Mouse (Mus musculus) forebrain, embryonic 14.5 days (tissue): ENCODE measurements around the gene Bcas1. TPM values are rescaled to one million over a fixed set of nuclear protein-coding genes. Genes with fewer than 3 reads are reported as not detected.

Experiments
- ATAC-seq: fragments of 200-750 bp; cut with Nextera tagmentation; 2 replicates; pipeline ENCODE4 v1.8.0; 2017; ENCODE audit warnings: mild to moderate bottlenecking, moderate library complexity
- DNase-seq: peaks from one replicate; pipeline ENCODE4 v3.0.0-alpha.2; 2015; ENCODE audit warnings: low spot score
- H3K27ac ChIP-seq: fragments of 300-500 bp; sonication (generic); 2 replicates; pipeline ENCODE4 v1.5.1; 2014; ENCODE audit warnings: low read depth, mild to moderate bottlenecking, control low read depth, low read length, moderate library complexity
- H3K27me3 ChIP-seq: fragments of 300-500 bp; sonication (generic); replicated peaks from 2 replicates; pipeline ENCODE4 v1.6.1; 2014; ENCODE audit warnings: low read length, control low read depth, mixed read lengths; ENCODE audit not compliant: control insufficient read depth, insufficient read depth
- H3K36me3 ChIP-seq: fragments of 300-500 bp; sonication (generic); 2 replicates; pipeline ENCODE4 v1.6.1; 2014; ENCODE audit warnings: low read length, control low read depth; ENCODE audit not compliant: control insufficient read depth, insufficient read depth
- H3K4me1 ChIP-seq: fragments of 300-500 bp; sonication (generic); 2 replicates; pipeline ENCODE4 v1.6.1; 2014; ENCODE audit warnings: antibody characterized with exemption, low read length, control low read depth; ENCODE audit not compliant: control insufficient read depth, insufficient read depth
- H3K4me2 ChIP-seq: fragments of 300-500 bp; sonication (generic); 2 replicates; pipeline ENCODE4 v1.6.1; 2014; ENCODE audit warnings: mild to moderate bottlenecking, control low read depth, low read length
- H3K4me3 ChIP-seq: fragments of 300-500 bp; sonication (generic); 2 replicates; pipeline ENCODE4 v1.5.1; 2014; ENCODE audit warnings: low read depth, low read length, control low read depth
- H3K9ac ChIP-seq: fragments of 300-500 bp; sonication (generic); 2 replicates; pipeline ENCODE4 v1.6.1; 2014; ENCODE audit warnings: mild to moderate bottlenecking, low read length, control low read depth, moderate library complexity
- H3K9me3 ChIP-seq: fragments of 300-500 bp; sonication (generic); replicated peaks from 2 replicates; pipeline ENCODE4 v1.6.1; 2016; ENCODE audit warnings: low read length, control low read depth, mixed read lengths; ENCODE audit not compliant: control insufficient read depth
- WGBS: fragments of 180-500 bp; shearing (Covaris S2); extraction: QIAGEN DNeasy Blood & Tissue Kit; methylation state at CpG from one replicate; pipeline ENCODE4 v1.1.7; 2014; 5-methylcytosine and 5-hydroxymethylcytosine counted together
- polyA plus RNA-seq: library from polyadenylated mRNA; unstranded; fragments of >200 nt; fragmentation: Nextera tagmentation; extraction: Ambion mirVana; gene quantifications from 2 replicates; pipeline ENCODE4 v1.2.1, GENCODE M21; 2014

Bcas1 gene
- polyA plus RNA-seq, 1 experiment from 2014 or later = 1.4 TPM

DNA sequence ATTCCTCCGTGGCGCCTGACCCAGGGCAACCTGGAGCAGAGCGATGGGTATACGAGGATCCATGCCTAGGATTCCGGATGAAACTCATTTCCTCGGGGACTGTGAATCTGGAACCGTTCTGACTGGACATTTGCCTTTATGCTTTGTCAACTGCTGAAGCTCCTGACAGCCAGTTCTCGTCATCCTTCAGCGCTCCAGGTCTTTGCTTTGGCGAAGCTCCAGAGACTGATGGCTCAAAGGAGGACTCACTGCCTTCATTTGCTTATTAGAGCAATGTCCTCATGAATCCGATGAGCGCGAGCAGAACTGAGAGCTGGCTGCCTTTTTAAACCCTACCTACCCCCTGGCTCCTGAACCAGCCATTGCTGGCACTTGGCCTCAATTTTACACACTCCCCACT is 11.1 kb upstream of the Bcas1 start:
- H3K4me3 ChIP-seq = no peak overlapping the region
- H3K27me3 ChIP-seq = no peaks in the 10 kb centered on the region
- no peak overlapping the region for H3K9ac ChIP-seq
- 46% methylated on average over 13 of the region's 13 CpGs for WGBS
- no peaks in the 10 kb centered on the region for H3K9me3 ChIP-seq
- no peaks in the 10 kb centered on the region for H3K36me3 ChIP-seq
- H3K4me2 ChIP-seq = no peak overlapping the region
- H3K4me1 ChIP-seq = no peaks in the 10 kb centered on the region
- ATAC-seq (no peak), DNase-seq (no peak)
- H3K27ac ChIP-seq = no peak overlapping the region

DNA sequence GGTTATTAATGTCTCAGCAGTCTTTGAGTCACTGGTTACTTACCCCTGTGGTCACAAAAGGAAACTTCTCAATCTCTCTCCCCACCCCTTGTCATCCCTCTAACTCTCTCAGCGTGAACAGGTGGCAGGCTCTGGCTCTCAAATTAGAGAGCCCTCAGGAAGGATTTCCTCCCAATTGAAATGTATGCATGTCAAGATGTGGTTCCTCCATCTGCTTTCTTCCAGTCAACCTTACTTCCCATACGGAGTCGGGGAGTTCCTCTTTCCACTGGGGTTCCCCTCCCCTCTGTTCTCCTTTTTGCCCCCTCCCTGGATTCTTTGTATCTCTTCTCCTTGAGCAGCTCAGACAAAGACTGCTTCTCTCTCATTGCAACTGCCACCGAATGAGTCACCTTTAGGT is 8.6 kb upstream of the Bcas1 start:
- H3K4me3 ChIP-seq = no peak overlapping the region
- WGBS = 65% methylated on average over 4 of the region's 4 CpGs
- H3K27ac ChIP-seq = no peak overlapping the region
- no peaks in the 10 kb centered on the region for H3K27me3 ChIP-seq
- H3K4me2 ChIP-seq = no peak overlapping the region
- ATAC-seq = no peak
- H3K9ac ChIP-seq = no peak overlapping the region
- H3K9me3 ChIP-seq = no peaks in the 10 kb centered on the region
- no peaks in the 10 kb centered on the region for H3K4me1 ChIP-seq
- no peak for DNase-seq
- H3K36me3 ChIP-seq = no peaks in the 10 kb centered on the region

DNA sequence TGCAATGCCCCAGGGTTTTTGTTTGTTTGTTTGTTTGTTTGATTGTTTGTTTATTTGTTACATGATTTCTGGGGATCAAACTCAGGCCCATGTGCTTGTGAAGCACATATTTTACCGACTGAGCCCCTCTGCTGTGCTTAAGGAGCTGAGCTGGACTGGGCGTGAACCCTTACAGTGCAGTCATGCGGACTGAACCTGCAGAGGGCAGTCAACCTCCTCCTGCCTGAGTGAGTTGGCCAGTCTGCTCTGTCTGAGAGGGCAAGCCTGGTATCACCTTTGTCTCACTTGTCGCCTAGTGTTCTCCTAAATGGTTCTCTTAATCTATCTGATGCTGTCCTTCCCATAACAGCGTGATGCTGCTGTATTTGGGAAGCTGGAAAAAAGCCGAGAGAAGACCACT is 4.5 kb upstream of the Bcas1 start:
- WGBS = 46% methylated on average over 6 of the region's 6 CpGs
- Histone ChIP-seq H3K4me3 (no peak overlapping the region), H3K27me3 (no peaks in the 10 kb centered on the region), H3K36me3 (no peaks in the 10 kb centered on the region), H3K9me3 (no peaks in the 10 kb centered on the region), H3K9ac (no peak overlapping the region), H3K4me2 (no peak overlapping the region), H3K4me1 (no peaks in the 10 kb centered on the region), H3K27ac (no peak overlapping the region)
- DNase-seq (no peak), ATAC-seq (no peak)

DNA sequence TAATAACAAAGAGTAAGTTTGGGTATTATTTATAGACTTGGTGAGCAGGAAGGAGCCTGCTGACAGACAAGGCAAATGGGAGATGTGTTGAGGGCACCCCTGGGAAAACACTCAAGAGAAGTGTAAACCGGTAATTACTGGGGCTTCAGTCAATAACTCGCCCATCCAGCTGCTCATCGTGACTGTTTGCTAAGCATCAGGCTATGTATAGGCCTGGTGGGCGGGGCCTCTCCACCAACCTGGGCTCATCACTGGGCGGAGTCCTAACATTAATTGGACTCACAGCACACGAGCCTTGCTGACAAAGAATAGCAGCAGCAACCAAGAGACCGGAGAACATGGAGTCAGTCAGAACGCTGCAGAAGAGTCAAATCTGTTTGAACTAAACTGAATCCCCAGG is 1.3 kb upstream of the Bcas1 start:
- Histone ChIP-seq H3K9me3 (no peaks in the 10 kb centered on the region), H3K4me2 (no peak overlapping the region), H3K9ac (no peak overlapping the region), H3K27me3 (no peaks in the 10 kb centered on the region), H3K27ac (no peak overlapping the region), H3K4me1 (no peaks in the 10 kb centered on the region), H3K36me3 (no peaks in the 10 kb centered on the region), H3K4me3 (no peak overlapping the region)
- ATAC-seq = no peak
- DNase-seq = no peak
- 52% methylated on average over 8 of the region's 8 CpGs for WGBS

DNA sequence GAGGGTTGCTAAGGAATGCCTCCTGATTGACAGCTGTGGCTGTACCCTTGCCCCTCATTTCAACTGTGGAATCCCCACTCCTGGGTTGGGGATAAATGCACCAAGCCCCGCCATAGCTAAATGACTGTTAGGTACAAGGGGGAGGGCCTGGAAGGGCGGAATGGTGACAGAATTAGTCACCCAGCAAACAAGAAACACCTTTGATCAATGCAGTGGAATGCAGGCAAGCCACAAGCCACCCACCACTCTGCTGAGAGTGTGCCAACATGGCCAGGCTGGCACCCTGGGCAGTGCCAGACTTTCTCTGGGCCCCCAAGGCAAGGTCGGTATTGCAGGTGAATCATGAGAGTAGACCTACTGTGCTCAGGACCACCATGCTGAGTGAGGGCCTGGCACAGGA is 3.5 kb downstream of the Bcas1 start:
- H3K27ac ChIP-seq = no peak overlapping the region
- no peak for ATAC-seq
- no peaks in the 10 kb centered on the region for H3K9me3 ChIP-seq
- H3K4me2 ChIP-seq = no peak overlapping the region
- no peak overlapping the region for H3K9ac ChIP-seq
- H3K4me3 ChIP-seq = no peak overlapping the region
- no peaks in the 10 kb centered on the region for H3K36me3 ChIP-seq
- no peaks in the 10 kb centered on the region for H3K27me3 ChIP-seq
- WGBS = 50% methylated on average over 3 of the region's 3 CpGs
- DNase-seq = no peak
- H3K4me1 ChIP-seq = no peaks in the 10 kb centered on the region

DNA sequence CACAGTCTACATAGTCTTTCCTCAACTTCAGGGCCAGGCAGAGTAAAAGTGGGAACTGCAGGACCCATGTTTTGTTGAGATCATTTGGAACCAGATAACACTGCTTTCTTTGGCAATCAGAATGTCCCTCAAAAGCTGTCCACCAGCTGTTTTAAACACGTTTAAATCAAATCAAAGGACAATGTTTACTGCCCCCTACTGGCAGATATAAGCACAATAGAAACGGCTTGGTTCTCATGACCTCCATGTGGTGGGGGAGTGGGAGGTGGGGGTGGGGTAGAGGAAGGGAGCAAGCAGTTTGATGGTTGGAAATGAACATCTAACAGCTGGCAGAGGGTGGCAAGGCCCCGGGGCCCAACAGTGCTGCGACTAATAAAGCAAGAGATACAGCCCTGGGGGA is 5.7 kb downstream of the Bcas1 start:
- WGBS = 51% methylated on average over 4 of the region's 4 CpGs
- Histone ChIP-seq H3K9me3 (no peaks in the 10 kb centered on the region), H3K27me3 (no peaks in the 10 kb centered on the region), H3K27ac (no peak overlapping the region), H3K9ac (no peak overlapping the region), H3K4me1 (no peaks in the 10 kb centered on the region), H3K4me3 (no peak overlapping the region), H3K36me3 (no peaks in the 10 kb centered on the region), H3K4me2 (no peak overlapping the region)
- no peak for DNase-seq
- ATAC-seq = no peak

DNA sequence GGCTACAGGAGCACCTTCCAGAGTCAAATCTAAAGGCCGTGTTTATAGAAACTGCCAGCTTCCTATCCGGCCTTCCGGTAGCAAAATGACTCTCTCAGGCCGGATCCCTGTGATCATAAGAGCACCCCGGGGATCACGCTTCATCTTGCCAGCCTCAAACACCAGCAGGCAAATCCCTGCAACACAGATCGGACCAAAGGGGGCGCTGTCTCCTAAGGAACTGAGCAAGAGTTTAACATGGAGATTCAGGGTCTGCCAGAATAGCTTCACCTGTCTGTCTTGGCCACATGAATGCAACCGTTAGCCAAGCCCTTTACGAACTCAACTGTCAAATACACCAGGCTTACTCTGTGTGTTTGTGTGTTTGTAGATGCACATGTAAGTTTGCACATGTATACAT is 8.9 kb downstream of the Bcas1 start:
- no peak overlapping the region for H3K4me2 ChIP-seq
- no peaks in the 10 kb centered on the region for H3K9me3 ChIP-seq
- ATAC-seq = no peak
- no peaks in the 10 kb centered on the region for H3K4me1 ChIP-seq
- peak; percentile 35 for DNase-seq
- no peaks in the 10 kb centered on the region for H3K36me3 ChIP-seq
- no peaks in the 10 kb centered on the region for H3K27me3 ChIP-seq
- H3K4me3 ChIP-seq = no peak overlapping the region
- 59% methylated on average over 10 of the region's 10 CpGs for WGBS
- no peak overlapping the region for H3K9ac ChIP-seq
- no peak overlapping the region for H3K27ac ChIP-seq

DNA sequence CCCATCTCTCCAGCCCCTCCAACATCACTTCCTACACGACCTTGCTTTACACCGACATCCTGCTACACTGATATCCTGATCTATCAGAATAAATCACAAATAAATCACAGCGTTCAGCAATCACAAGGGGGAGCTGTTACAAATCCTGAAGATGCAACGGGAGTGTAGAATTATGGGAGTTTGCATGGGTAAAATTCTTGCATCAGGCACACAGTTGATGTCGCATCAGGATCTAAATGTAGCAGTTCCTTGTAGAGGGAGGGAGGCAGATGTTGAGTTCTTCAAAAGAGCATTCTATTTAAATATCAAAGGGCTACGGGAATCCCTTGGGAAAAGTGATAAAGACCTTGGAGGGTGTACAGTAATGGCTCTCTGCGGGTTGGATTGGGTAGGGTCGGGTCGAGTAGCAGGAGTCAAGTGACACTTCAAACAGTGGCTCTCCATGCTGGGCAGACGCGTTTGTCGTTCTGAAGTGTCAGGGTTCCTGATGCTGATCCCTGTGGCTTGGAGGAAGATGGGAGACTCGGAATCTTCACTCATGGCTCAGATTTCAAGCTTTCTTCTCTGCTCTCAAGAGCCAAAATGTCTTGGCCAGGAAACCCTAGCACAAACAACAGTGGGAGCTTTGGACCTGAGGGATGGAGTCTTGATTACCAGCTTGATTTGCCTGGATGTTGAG is 16.0 kb downstream of the Bcas1 start:
- 24% methylated on average over 13 of the region's 13 CpGs for WGBS
- Histone ChIP-seq H3K27me3 (peaks cover 11% of the 10 kb centered on the region), H3K9ac (no peak overlapping the region), H3K4me3 (peak overlapping the region; percentile 4; the same call in 1 of the 2 replicates), H3K4me2 (peak overlapping the region; percentile 36), H3K36me3 (no peaks in the 10 kb centered on the region), H3K9me3 (no peaks in the 10 kb centered on the region), H3K27ac (no peak overlapping the region), H3K4me1 (no peaks in the 10 kb centered on the region)
- ATAC-seq = no peak
- peak; percentile 46 for DNase-seq

DNA sequence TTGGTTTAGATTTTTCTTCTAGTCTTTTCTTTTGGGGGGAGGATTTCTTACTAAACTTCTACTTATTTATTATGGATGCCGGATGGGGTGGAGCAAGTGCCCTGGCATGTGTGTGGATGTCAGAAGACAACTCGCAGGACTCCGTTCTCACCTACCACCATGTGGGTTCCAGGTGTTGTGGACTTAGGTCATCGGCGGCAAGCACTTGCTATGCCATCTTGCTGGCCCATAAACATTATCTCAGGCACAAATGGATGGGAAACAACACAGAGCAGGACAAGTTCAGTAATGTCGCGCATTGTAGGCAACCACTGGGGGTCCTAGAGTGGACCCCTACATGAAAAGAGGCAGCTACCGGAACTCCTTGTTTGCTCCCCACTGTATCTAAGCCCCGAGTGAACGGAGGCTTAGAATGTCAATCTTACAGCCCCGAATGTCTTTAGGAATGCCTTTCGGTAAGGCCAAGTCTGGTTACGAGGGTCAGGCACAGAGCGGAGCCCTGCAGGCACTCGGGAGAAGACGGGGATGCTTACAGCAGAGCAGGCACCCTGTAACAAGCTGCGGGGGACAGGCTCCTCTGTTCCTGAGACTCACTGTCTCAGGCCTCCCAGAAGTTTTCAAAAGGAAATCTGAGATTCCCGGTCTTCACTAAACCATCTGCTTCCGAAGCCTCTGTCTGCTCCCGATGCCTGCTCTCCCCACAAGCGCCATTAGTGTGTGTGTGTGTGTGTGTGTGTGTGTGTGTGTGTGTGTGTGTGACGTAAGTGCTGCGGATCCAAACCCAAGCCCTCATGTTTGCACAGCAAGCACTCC is 16.8 kb downstream of the Bcas1 start:
- Histone ChIP-seq H3K4me2 (peak overlapping the region; percentile 36), H3K36me3 (no peaks in the 10 kb centered on the region), H3K4me1 (0 out of 2 replicates have a peak, but pooled peaks cover 5% of the 10 kb centered on the region), H3K27ac (no peak overlapping the region), H3K9me3 (no peaks in the 10 kb centered on the region), H3K27me3 (peaks cover 11% of the 10 kb centered on the region), H3K4me3 (peak overlapping the region; percentile 4; the same call in 1 of the 2 replicates), H3K9ac (no peak overlapping the region)
- ATAC-seq (peak; percentile 40; the same call in 1 of the 2 replicates), DNase-seq (no peak)
- 34% methylated on average over 23 of the region's 23 CpGs for whole genome bisulfite sequencing
